Mouse (Mus musculus): ENCODE measurements around the gene Cpeb1. TPM values are rescaled to one million over a fixed set of nuclear protein-coding genes. Genes with fewer than 3 reads are reported as not detected.

The Cpeb1 gene
- polyA plus RNA-seq, 2 experiments: 0.77 to 1.1 TPM

- peak; percentile 26 for DNase-seq (ENCODE audit: low spot score)
- no peak for TF ChIP-seq POLR2A (IDR thresholded peaks at IDR 0.05; ENCODE audit: borderline replicate concordance, extremely low read depth, insufficient read depth, insufficient read length)
- no peaks in the 10 kb centered on the region for H3K27me3 ChIP-seq (ENCODE audit: control insufficient read depth, insufficient read depth, low read length)
- H3K9me3 ChIP-seq (ENCODE audit: control insufficient read depth, low read length): no peaks in the 10 kb centered on the region
- peak overlapping the region; percentile 33 for H3K4me2 ChIP-seq (replicated peaks; ENCODE audit: low read depth, low read length, severe bottlenecking)
- no peak overlapping the region for H3K27ac ChIP-seq (replicated peaks; ENCODE audit: low read depth, low read length)
- 6% methylated on average over 13 of the region's 13 CpGs for WGBS
- ATAC-seq (ENCODE audit: low FRiP score, low read depth): peak; percentile 41; the same call in 1 of the 2 replicates
- H3K4me3 ChIP-seq (replicated peaks; ENCODE audit: low read length): peak overlapping the region; percentile 7; the same call in 1 of the 2 replicates
- 0 out of 2 replicates have a peak, but pooled peaks cover 5% of the 10 kb centered on the region for H3K4me1 ChIP-seq (ENCODE audit: control insufficient read depth, insufficient read depth, low read length)
- 0 out of 2 replicates have a peak overlapping the region, but pooled peaks have one; percentile 36 for H3K9ac ChIP-seq (ENCODE audit: low read depth, low read length, severe bottlenecking)
- no peaks in the 10 kb centered on the region for H3K36me3 ChIP-seq (ENCODE audit: control insufficient read depth, insufficient read depth, low read length)
Observed at GRCm38 (mm10) chr7:81372337-81372920, 82.8 kb downstream of the Cpeb1 start.

GRCm38 (mm10) chr7:81371811-81372210 lies 83.5 kb downstream of the Cpeb1 start:
- H3K9ac ChIP-seq (ENCODE audit: low read depth, low read length, severe bottlenecking): no peak overlapping the region

DNA sequence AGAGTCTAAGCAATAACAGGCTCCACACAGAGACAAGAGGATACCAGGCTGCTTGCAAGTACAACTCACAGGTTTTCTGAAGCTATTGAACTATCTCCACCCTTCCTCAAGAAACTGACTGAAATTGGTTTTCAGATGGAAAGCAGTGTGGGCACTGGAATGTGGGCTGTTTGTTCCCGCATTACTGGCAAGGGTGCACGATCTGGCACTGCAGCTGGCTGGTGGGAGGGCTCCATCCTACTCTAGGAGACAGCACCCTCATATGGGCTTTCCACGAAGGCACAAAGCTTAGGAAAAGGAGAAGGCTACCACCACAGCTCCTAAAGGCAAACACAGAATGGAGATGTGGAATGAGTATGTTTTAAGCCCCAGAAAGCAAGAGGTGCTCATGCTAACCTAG lies 85.5 kb downstream of the Cpeb1 start:
- Histone ChIP-seq H3K27ac (replicated peaks; ENCODE audit: low read depth, low read length) (no peak overlapping the region), H3K27me3 (ENCODE audit: control insufficient read depth, insufficient read depth, low read length) (no peaks in the 10 kb centered on the region), H3K4me2 (replicated peaks; ENCODE audit: low read depth, low read length, severe bottlenecking) (no peak overlapping the region), H3K36me3 (ENCODE audit: control insufficient read depth, insufficient read depth, low read length) (no peaks in the 10 kb centered on the region), H3K9ac (ENCODE audit: low read depth, low read length, severe bottlenecking) (no peak overlapping the region), H3K4me3 (replicated peaks; ENCODE audit: low read length) (no peak overlapping the region), H3K9me3 (ENCODE audit: control insufficient read depth, low read length) (no peaks in the 10 kb centered on the region), H3K4me1 (ENCODE audit: control insufficient read depth, insufficient read depth, low read length) (0 out of 2 replicates have a peak, but pooled peaks cover 5% of the 10 kb centered on the region)
- ATAC-seq (ENCODE audit: low FRiP score, low read depth): no peak
- no peak for DNase-seq (ENCODE audit: low spot score)
- TF ChIP-seq POLR2A (IDR thresholded peaks at IDR 0.05; ENCODE audit: borderline replicate concordance, extremely low read depth, insufficient read depth, insufficient read length): no peak
- 59% methylated on average over 3 of the region's 3 CpGs for WGBS

More at GRCm38 (mm10) chr7:81371811-81372210, 83.5 kb downstream of the Cpeb1 start:
- H3K36me3 ChIP-seq (ENCODE audit: control insufficient read depth, insufficient read depth, low read length): no peaks in the 10 kb centered on the region
- peak overlapping the region; percentile 33; the same call in 1 of the 2 replicates for H3K4me2 ChIP-seq (replicated peaks; ENCODE audit: low read depth, low read length, severe bottlenecking)
- ATAC-seq (ENCODE audit: low FRiP score, low read depth) (no peak), DNase-seq (ENCODE audit: low spot score) (no peak)
- H3K27ac ChIP-seq (replicated peaks; ENCODE audit: low read depth, low read length): no peak overlapping the region
- H3K4me1 ChIP-seq (ENCODE audit: control insufficient read depth, insufficient read depth, low read length): 0 out of 2 replicates have a peak, but pooled peaks cover 5% of the 10 kb centered on the region
- no peak for TF ChIP-seq POLR2A (IDR thresholded peaks at IDR 0.05; ENCODE audit: borderline replicate concordance, extremely low read depth, insufficient read depth, insufficient read length)
- no peaks in the 10 kb centered on the region for H3K27me3 ChIP-seq (ENCODE audit: control insufficient read depth, insufficient read depth, low read length)
- no peaks in the 10 kb centered on the region for H3K9me3 ChIP-seq (ENCODE audit: control insufficient read depth, low read length)
- 20% methylated on average over 5 of the region's 5 CpGs for WGBS
- H3K4me3 ChIP-seq (replicated peaks; ENCODE audit: low read length): no peak overlapping the region

DNA sequence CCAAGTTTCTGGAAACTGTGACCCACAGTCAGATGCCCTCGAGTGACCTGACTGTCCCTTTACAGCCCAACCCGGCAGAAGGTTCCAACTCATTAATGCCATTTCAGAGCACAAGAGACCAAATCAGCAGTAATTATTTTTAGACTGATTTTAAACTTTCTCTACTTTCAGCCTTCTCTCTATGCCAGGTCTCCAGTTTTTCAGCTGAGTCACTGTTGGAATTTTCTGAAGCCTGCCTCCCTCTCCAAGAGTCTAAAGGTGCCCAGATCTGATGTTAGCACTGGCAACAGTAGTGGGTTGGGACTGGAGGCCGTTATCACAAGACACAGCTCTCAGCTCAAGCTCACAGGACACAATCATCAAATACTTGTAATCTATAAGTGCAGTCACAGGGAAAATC lies 87.3 kb downstream of the Cpeb1 start:
- Histone ChIP-seq H3K36me3 (ENCODE audit: control insufficient read depth, insufficient read depth, low read length) (no peaks in the 10 kb centered on the region), H3K4me3 (replicated peaks; ENCODE audit: low read length) (no peak overlapping the region), H3K27me3 (ENCODE audit: control insufficient read depth, insufficient read depth, low read length) (no peaks in the 10 kb centered on the region), H3K4me2 (replicated peaks; ENCODE audit: low read depth, low read length, severe bottlenecking) (no peak overlapping the region), H3K9me3 (ENCODE audit: control insufficient read depth, low read length) (no peaks in the 10 kb centered on the region), H3K27ac (replicated peaks; ENCODE audit: low read depth, low read length) (no peak overlapping the region), H3K4me1 (ENCODE audit: control insufficient read depth, insufficient read depth, low read length) (0 out of 2 replicates have a peak, but pooled peaks cover 5% of the 10 kb centered on the region), H3K9ac (ENCODE audit: low read depth, low read length, severe bottlenecking) (no peak overlapping the region)
- TF ChIP-seq POLR2A (IDR thresholded peaks at IDR 0.05; ENCODE audit: borderline replicate concordance, extremely low read depth, insufficient read depth, insufficient read length): no peak
- ATAC-seq (ENCODE audit: low FRiP score, low read depth): no peak
- DNase-seq (ENCODE audit: low spot score): no peak
- WGBS: 64% methylated on average over 3 of the region's 3 CpGs

GRCm38 (mm10) chr7:81356975-81357374 lies 98.3 kb downstream of the Cpeb1 start:
- Histone ChIP-seq H3K9me3 (ENCODE audit: control insufficient read depth, low read length) (no peaks in the 10 kb centered on the region), H3K4me1 (ENCODE audit: control insufficient read depth, insufficient read depth, low read length) (no peaks in the 10 kb centered on the region), H3K36me3 (ENCODE audit: control insufficient read depth, insufficient read depth, low read length) (no peaks in the 10 kb centered on the region), H3K27ac (replicated peaks; ENCODE audit: low read depth, low read length) (no peak overlapping the region), H3K9ac (ENCODE audit: low read depth, low read length, severe bottlenecking) (no peak overlapping the region), H3K4me3 (replicated peaks; ENCODE audit: low read length) (no peak overlapping the region), H3K4me2 (replicated peaks; ENCODE audit: low read depth, low read length, severe bottlenecking) (no peak overlapping the region), H3K27me3 (ENCODE audit: control insufficient read depth, insufficient read depth, low read length) (no peaks in the 10 kb centered on the region)
- 63% methylated on average over 7 of the region's 7 CpGs for WGBS
- DNase-seq (ENCODE audit: low spot score): no peak
- no peak for ATAC-seq (ENCODE audit: low FRiP score, low read depth)
- no peak for TF ChIP-seq POLR2A (IDR thresholded peaks at IDR 0.05; ENCODE audit: borderline replicate concordance, extremely low read depth, insufficient read depth, insufficient read length)

Measured in limb, embryonic 14.5 days (tissue).